Mouse (Mus musculus): ENCODE measurements around the gene Tex35. TPM values are rescaled to one million over a fixed set of nuclear protein-coding genes. Genes with fewer than 3 reads are reported as not detected.

Tex35 gene
- total RNA-seq, 2 experiments from 2014 or later, result not detected

DNA sequence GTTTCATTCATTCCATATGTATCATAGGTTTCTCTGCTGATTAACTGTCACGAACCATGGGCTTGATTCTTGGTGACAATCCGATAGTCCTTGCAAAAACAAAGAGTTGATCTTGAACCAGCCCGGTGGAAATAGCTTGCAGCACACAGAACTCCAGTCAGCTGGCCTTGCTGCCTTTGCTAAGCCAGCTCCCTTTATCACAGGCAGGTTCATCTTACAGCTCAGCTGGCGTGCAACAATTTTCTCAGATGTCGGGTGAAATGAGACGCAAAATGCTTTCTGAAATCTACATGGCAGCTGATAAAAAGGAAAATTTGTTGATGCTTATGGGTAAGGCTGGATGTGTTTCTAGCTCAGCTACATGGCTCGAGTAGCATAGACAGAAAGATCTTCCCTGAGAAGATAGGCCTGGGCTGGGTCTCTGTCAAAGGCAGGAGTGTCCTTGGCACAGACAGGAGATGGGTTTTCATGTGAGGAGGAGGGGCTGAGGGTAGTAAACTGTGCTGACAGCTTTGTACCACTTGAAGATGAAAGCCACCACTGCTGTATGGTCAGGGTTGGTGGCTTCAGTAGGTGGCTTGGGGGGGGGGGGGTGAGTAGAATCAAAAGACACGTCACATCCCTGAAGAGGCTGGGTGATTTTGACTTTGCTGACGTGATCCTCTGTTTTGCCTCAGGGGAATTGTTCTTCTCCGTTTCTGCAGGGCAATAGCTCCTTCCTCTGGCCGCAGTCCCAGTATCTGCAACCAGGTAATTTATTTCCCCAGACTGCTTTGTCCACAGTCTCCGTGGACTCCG is 45.0 kb downstream of the Tex35 start:
- Histone ChIP-seq H3K27ac (no peak overlapping the region), H3K4me3 (no peak overlapping the region)
- DNase-seq (ENCODE audit: extremely low spot score in 1 of 2, low spot score in 2 of 2), result no peak
- TF ChIP-seq CTCF (IDR thresholded peaks at IDR 0.05), result no peak
- intact Hi-C loops (cut with DNase I), result no loop called here

DNA sequence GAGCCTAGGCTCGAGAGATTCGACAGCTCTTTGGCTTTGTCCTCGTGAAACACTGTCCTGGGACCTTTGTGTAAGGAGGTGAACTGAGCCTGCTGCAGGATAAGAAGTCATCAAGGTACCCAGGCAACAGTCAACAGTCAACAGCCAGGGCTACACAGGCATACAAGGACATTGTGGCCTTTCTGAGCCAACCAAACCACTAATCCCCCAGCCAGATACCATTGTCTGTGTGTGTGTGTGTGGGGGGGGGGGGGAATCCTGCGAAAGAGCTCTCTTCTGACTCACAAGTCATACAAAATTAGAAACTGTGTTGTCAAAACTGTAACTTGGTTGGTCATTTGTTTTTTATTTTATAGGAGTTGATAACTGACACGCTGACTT is 46.0 kb downstream of the Tex35 start:
- no peak overlapping the region for H3K27ac ChIP-seq
- TF ChIP-seq CTCF (IDR thresholded peaks at IDR 0.05), result no peak
- intact Hi-C loops (cut with DNase I), result no loop called here
- DNase-seq (ENCODE audit: extremely low spot score in 1 of 2, low spot score in 2 of 2), result no peak
- H3K4me3 ChIP-seq, result no peak overlapping the region

DNA sequence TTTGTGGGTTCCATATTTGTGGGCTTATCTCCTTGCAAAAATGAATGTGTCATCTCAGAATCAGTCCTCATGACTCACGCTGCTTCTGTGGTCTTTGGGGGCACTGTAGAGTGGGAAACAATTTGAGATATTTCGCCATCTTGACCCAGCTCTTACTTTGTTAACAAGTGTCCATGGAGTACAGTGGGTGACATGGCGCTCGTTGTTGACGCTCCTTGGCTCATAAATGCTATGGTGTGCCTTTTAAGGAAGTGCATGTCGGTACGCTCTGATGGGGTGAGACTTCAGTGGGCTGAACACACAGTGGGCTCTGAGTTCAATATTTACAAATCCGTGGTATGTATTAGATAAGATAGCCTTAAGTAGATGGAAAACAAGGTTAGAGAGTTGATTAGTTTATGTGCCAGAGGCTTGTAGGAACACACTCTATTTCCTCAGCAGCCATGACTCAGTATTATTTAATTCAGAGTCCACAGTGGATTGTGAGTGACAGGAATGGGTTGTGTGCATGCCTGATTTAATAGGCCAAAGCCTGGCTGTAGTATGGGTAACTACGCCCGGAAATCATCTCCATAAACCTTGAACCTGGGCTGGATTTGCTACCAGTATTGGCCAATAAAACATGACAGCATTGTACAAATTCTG is 46.6 kb downstream of the Tex35 start:
- DNase-seq (ENCODE audit: extremely low spot score in 1 of 2, low spot score in 2 of 2), result no peak
- intact Hi-C loops (cut with DNase I), result no loop called here
- Histone ChIP-seq H3K4me3 (no peak overlapping the region), H3K27ac (no peak overlapping the region)
- TF ChIP-seq CTCF (IDR thresholded peaks at IDR 0.05), result no peak

DNA sequence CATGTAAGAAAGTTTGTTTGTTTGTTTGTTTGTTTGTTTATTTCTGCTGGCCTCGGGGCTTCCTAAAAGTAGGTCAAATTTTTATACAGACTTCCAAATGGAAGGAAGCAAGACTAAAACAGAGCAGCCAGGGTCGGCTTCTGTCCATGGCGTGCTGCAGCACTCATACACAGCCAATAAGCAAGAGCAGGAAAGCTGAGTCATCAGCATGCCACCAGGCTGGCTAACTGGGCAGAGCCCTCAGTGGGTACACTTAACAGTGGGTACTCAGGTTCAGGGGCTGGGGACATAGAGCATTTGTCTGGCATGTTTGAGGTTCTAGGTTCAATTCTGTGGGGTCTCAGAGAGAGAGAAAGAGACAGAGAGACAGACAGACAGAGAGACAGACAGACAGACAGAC is 47.3 kb downstream of the Tex35 start:
- no peak for DNase-seq (ENCODE audit: extremely low spot score in 1 of 2, low spot score in 2 of 2)
- intact Hi-C loops (cut with DNase I), result no loop called here
- TF ChIP-seq CTCF (IDR thresholded peaks at IDR 0.05), result no peak
- Histone ChIP-seq H3K27ac (no peak overlapping the region), H3K4me3 (no peak overlapping the region)

GRCm38 (mm10) chr1:157060441-157061135 is 47.9 kb downstream of the Tex35 start:
- DNase-seq (ENCODE audit: extremely low spot score in 1 of 2, low spot score in 2 of 2), result no peak
- Histone ChIP-seq H3K27ac (no peak overlapping the region), H3K4me3 (no peak overlapping the region)
- intact Hi-C loops (cut with DNase I), result no loop called here
- no peak for TF ChIP-seq CTCF (IDR thresholded peaks at IDR 0.05)

GRCm38 (mm10) chr1:157055901-157056300 is 52.6 kb downstream of the Tex35 start:
- intact Hi-C loops (cut with DNase I), result no loop called here
- no peak for TF ChIP-seq CTCF (IDR thresholded peaks at IDR 0.05)
- no peak overlapping the region for H3K27ac ChIP-seq

GRCm38 (mm10) chr1:157055288-157055831 is 53.1 kb downstream of the Tex35 start:
- no peak for TF ChIP-seq CTCF (IDR thresholded peaks at IDR 0.05)
- no peak overlapping the region for H3K27ac ChIP-seq
- intact Hi-C loops (cut with DNase I), result no loop called here
- DNase-seq (ENCODE audit: extremely low spot score in 1 of 2, low spot score in 2 of 2), result no peak
- H3K4me3 ChIP-seq, result no peak overlapping the region

More at GRCm38 (mm10) chr1:157055901-157056300, 52.6 kb downstream of the Tex35 start:
- no peak for DNase-seq (ENCODE audit: extremely low spot score in 1 of 2, low spot score in 2 of 2)
- H3K4me3 ChIP-seq, result no peak overlapping the region

- intact Hi-C loops (cut with DNase I), result no loop called here
- Histone ChIP-seq H3K27ac (no peak overlapping the region), H3K4me3 (no peak overlapping the region)
- TF ChIP-seq CTCF (IDR thresholded peaks at IDR 0.05), result no peak
- DNase-seq (ENCODE audit: extremely low spot score in 1 of 2, low spot score in 2 of 2), result no peak
These were observed 53.8 kb downstream of the Tex35 start for GRCm38 (mm10) chr1:157054659-157055058.

DNA sequence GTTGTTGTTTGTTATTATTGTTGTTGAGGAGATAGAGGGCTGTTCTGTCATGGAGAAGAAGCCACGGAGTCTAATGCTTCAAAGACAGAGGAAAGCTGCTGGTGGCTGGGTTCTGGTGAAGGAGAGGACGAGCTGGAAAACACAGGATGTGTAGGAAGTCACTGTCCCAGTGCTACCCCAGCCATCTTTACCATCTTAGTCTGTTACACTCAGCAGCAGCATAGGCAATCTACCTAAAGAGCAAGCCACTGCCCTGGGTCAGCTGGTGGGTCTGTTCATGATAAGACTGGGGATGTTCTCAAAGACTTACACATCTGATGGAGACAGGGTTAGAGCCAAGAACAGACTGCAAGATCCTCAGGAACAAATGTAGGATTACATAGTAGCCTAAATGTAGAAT is 58.6 kb downstream of the Tex35 start:
- no peak for TF ChIP-seq CTCF (IDR thresholded peaks at IDR 0.05)
- H3K4me3 ChIP-seq, result no peak overlapping the region
- H3K27ac ChIP-seq, result no peak overlapping the region
- intact Hi-C loops (cut with DNase I), result no loop called here
- DNase-seq (ENCODE audit: extremely low spot score in 1 of 2, low spot score in 2 of 2), result no peak

Other genes starting within 250 kb of the Tex35 start
- 10 to 100 TPM; 40.5 to 43.2 TPM for gene Ralgps2, start 169.1 kb downstream of the Tex35 start, total RNA-seq (2021)